Mouse (Mus musculus): ENCODE measurements at regions not wholly inside any gene's neighbourhood (a gene's known extent, or its start where the extent isn't known, plus 50 kb on each side); places are given as distances from the start of the nearest gene placed in this dataset.

GRCm38 (mm10) chr4:142378452-142378851 is 139.3 kb upstream of the Kazn start:
- H3K27ac ChIP-seq = no peak overlapping the region
- H3K4me2 ChIP-seq = no peak overlapping the region

GRCm38 (mm10) chr4:142367774-142368173 is 128.6 kb upstream of the Kazn start:
- no peak for ATAC-seq
- WGBS = 94% methylated on average over 3 of the region's 3 CpGs
- no peak overlapping the region for H3K9ac ChIP-seq
- peaks cover 7% of the 10 kb centered on the region for H3K4me1 ChIP-seq
- H3K9me3 ChIP-seq (replicated peaks) = no peaks in the 10 kb centered on the region; the same call in 1 of the 2 replicates
- no peak overlapping the region for H3K4me2 ChIP-seq
- no peak overlapping the region for H3K4me3 ChIP-seq
- H3K27me3 ChIP-seq = no peaks in the 10 kb centered on the region
- H3K36me3 ChIP-seq (ENCODE audit: poor library complexity, severe bottlenecking) = no peaks in the 10 kb centered on the region
- H3K27ac ChIP-seq = no peak overlapping the region

More at GRCm38 (mm10) chr4:142378452-142378851, 139.3 kb upstream of the Kazn start:
- ATAC-seq = no peak
- Histone ChIP-seq H3K9ac (0 out of 2 replicates have a peak overlapping the region, but pooled peaks have one; percentile 0), H3K9me3 (replicated peaks) (no peaks in the 10 kb centered on the region), H3K4me3 (no peak overlapping the region), H3K27me3 (no peaks in the 10 kb centered on the region), H3K36me3 (ENCODE audit: poor library complexity, severe bottlenecking) (no peaks in the 10 kb centered on the region), H3K4me1 (peaks cover 12% of the 10 kb centered on the region)
- WGBS = 10% methylated on average over 9 of the region's 9 CpGs

- H3K27me3 ChIP-seq = no peaks in the 10 kb centered on the region
- no peak for ATAC-seq
- peaks cover 10% of the 10 kb centered on the region for H3K4me1 ChIP-seq
- no peaks in the 10 kb centered on the region for H3K36me3 ChIP-seq (ENCODE audit: poor library complexity, severe bottlenecking)
- 0 out of 2 replicates have a peak overlapping the region, but pooled peaks have one; percentile 14 for H3K27ac ChIP-seq
- no peak overlapping the region for H3K4me2 ChIP-seq
- no peak overlapping the region for H3K9ac ChIP-seq
- H3K9me3 ChIP-seq (replicated peaks) = no peaks in the 10 kb centered on the region
- 30% methylated on average over 5 of the region's 5 CpGs for WGBS
- H3K4me3 ChIP-seq = no peak overlapping the region
These were observed 122.9 kb upstream of the Kazn start for GRCm38 (mm10) chr4:142362071-142362470.

- Histone ChIP-seq H3K9ac (no peak overlapping the region), H3K27ac (no peak overlapping the region), H3K4me1 (peaks cover 10% of the 10 kb centered on the region), H3K9me3 (replicated peaks) (no peaks in the 10 kb centered on the region), H3K36me3 (ENCODE audit: poor library complexity, severe bottlenecking) (no peaks in the 10 kb centered on the region), H3K27me3 (no peaks in the 10 kb centered on the region), H3K4me2 (no peak overlapping the region), H3K4me3 (no peak overlapping the region)
- ATAC-seq = no peak
- 71% methylated on average over 13 of the region's 13 CpGs for WGBS
These were observed 119.7 kb upstream of the Kazn start for GRCm38 (mm10) chr4:142358866-142359265.

GRCm38 (mm10) chr4:142355387-142355786 is 116.2 kb upstream of the Kazn start:
- ATAC-seq = no peak
- Histone ChIP-seq H3K9me3 (replicated peaks) (no peaks in the 10 kb centered on the region), H3K4me2 (no peak overlapping the region), H3K27ac (no peak overlapping the region), H3K27me3 (no peaks in the 10 kb centered on the region), H3K4me1 (peaks cover 9% of the 10 kb centered on the region; the same call in 1 of the 2 replicates), H3K9ac (no peak overlapping the region), H3K36me3 (ENCODE audit: poor library complexity, severe bottlenecking) (no peaks in the 10 kb centered on the region), H3K4me3 (no peak overlapping the region)
- WGBS = 88% methylated on average over 8 of the region's 8 CpGs

GRCm38 (mm10) chr4:142353526-142353925 is 114.3 kb upstream of the Kazn start:
- H3K4me3 ChIP-seq = no peak overlapping the region
- WGBS = 86% methylated on average over 7 of the region's 7 CpGs
- H3K9ac ChIP-seq = no peak overlapping the region
- no peaks in the 10 kb centered on the region for H3K9me3 ChIP-seq (replicated peaks)
- no peak overlapping the region for H3K4me2 ChIP-seq
- H3K27me3 ChIP-seq = no peaks in the 10 kb centered on the region
- ATAC-seq = no peak
- H3K27ac ChIP-seq = no peak overlapping the region
- peaks cover 9% of the 10 kb centered on the region; the same call in 1 of the 2 replicates for H3K4me1 ChIP-seq
- no peaks in the 10 kb centered on the region for H3K36me3 ChIP-seq (ENCODE audit: poor library complexity, severe bottlenecking)

GRCm38 (mm10) chr4:142351831-142352230 is 112.6 kb upstream of the Kazn start:
- Histone ChIP-seq H3K9ac (no peak overlapping the region), H3K27me3 (no peaks in the 10 kb centered on the region), H3K36me3 (ENCODE audit: poor library complexity, severe bottlenecking) (no peaks in the 10 kb centered on the region), H3K9me3 (replicated peaks) (no peaks in the 10 kb centered on the region), H3K27ac (no peak overlapping the region), H3K4me3 (no peak overlapping the region), H3K4me2 (no peak overlapping the region), H3K4me1 (peaks cover 15% of the 10 kb centered on the region)
- 87% methylated on average over 3 of the region's 3 CpGs for WGBS
- no peak for ATAC-seq

- no peaks in the 10 kb centered on the region for H3K36me3 ChIP-seq (ENCODE audit: poor library complexity, severe bottlenecking)
- no peaks in the 10 kb centered on the region for H3K27me3 ChIP-seq
- H3K4me1 ChIP-seq = peaks cover 22% of the 10 kb centered on the region
- no peak overlapping the region for H3K9ac ChIP-seq
- H3K4me2 ChIP-seq = no peak overlapping the region
- no peak overlapping the region for H3K4me3 ChIP-seq
- H3K27ac ChIP-seq = no peak overlapping the region
- 92% methylated on average over 8 of the region's 8 CpGs for WGBS
- no peak for ATAC-seq
- H3K9me3 ChIP-seq (replicated peaks) = no peaks in the 10 kb centered on the region
These were observed 111.8 kb upstream of the Kazn start for GRCm38 (mm10) chr4:142350986-142351385.

- Histone ChIP-seq H3K4me3 (no peak overlapping the region), H3K4me1 (peaks cover 33% of the 10 kb centered on the region), H3K9me3 (replicated peaks) (no peaks in the 10 kb centered on the region), H3K36me3 (ENCODE audit: poor library complexity, severe bottlenecking) (no peaks in the 10 kb centered on the region), H3K9ac (no peak overlapping the region), H3K4me2 (no peak overlapping the region), H3K27ac (no peak overlapping the region), H3K27me3 (no peaks in the 10 kb centered on the region)
- ATAC-seq = no peak
- 52% methylated on average over 6 of the region's 6 CpGs for WGBS
These were observed 109.7 kb upstream of the Kazn start for GRCm38 (mm10) chr4:142348910-142349309.

- Histone ChIP-seq H3K4me1 (peaks cover 71% of the 10 kb centered on the region), H3K9ac (no peak overlapping the region), H3K4me2 (no peak overlapping the region), H3K36me3 (ENCODE audit: poor library complexity, severe bottlenecking) (no peaks in the 10 kb centered on the region), H3K4me3 (no peak overlapping the region), H3K27me3 (no peaks in the 10 kb centered on the region), H3K27ac (no peak overlapping the region), H3K9me3 (replicated peaks) (no peaks in the 10 kb centered on the region)
- no peak for ATAC-seq
- 66% methylated on average over 19 of the region's 19 CpGs for WGBS
These were observed 103.4 kb upstream of the Kazn start for GRCm38 (mm10) chr4:142342482-142343206.

GRCm38 (mm10) chr4:142341305-142341704 is 102.1 kb upstream of the Kazn start:
- 74% methylated on average over 4 of the region's 4 CpGs for WGBS

GRCm38 (mm10) chr4:142340057-142340456 is 100.9 kb upstream of the Kazn start:
- peaks cover 70% of the 10 kb centered on the region for H3K4me1 ChIP-seq
- H3K9me3 ChIP-seq (replicated peaks) = 0 out of 2 replicates have a peak, but pooled peaks cover 4% of the 10 kb centered on the region
- H3K27me3 ChIP-seq = no peaks in the 10 kb centered on the region
- H3K9ac ChIP-seq = no peak overlapping the region
- 0 out of 2 replicates have a peak overlapping the region, but pooled peaks have one; percentile 7 for H3K4me2 ChIP-seq
- 5% methylated on average over 3 of the region's 3 CpGs for WGBS
- H3K36me3 ChIP-seq (ENCODE audit: poor library complexity, severe bottlenecking) = no peaks in the 10 kb centered on the region
- no peak overlapping the region for H3K4me3 ChIP-seq
- peak; percentile 69 for ATAC-seq
- H3K27ac ChIP-seq = no peak overlapping the region

More at GRCm38 (mm10) chr4:142341305-142341704, 102.1 kb upstream of the Kazn start:
- no peak overlapping the region for H3K4me2 ChIP-seq
- no peaks in the 10 kb centered on the region for H3K27me3 ChIP-seq
- no peaks in the 10 kb centered on the region for H3K36me3 ChIP-seq (ENCODE audit: poor library complexity, severe bottlenecking)
- H3K9me3 ChIP-seq (replicated peaks) = no peaks in the 10 kb centered on the region
- no peak overlapping the region for H3K4me3 ChIP-seq
- no peak overlapping the region for H3K9ac ChIP-seq
- ATAC-seq = no peak
- H3K27ac ChIP-seq = no peak overlapping the region
- peaks cover 76% of the 10 kb centered on the region for H3K4me1 ChIP-seq

All from forebrain, embryonic 13.5 days (tissue).